Mouse (Mus musculus) brain, adult 2 months (tissue): ENCODE results near the gene Lpp.
A peak's percentile ranks its signal among the peaks of the same experiment; 100 is the strongest.

Source experiments
- DNase-seq: peaks from one replicate; pipeline ENCODE4 v3.0.0; 2011; ENCODE audit warnings: low read depth, low spot score

Lpp gene

DNA sequence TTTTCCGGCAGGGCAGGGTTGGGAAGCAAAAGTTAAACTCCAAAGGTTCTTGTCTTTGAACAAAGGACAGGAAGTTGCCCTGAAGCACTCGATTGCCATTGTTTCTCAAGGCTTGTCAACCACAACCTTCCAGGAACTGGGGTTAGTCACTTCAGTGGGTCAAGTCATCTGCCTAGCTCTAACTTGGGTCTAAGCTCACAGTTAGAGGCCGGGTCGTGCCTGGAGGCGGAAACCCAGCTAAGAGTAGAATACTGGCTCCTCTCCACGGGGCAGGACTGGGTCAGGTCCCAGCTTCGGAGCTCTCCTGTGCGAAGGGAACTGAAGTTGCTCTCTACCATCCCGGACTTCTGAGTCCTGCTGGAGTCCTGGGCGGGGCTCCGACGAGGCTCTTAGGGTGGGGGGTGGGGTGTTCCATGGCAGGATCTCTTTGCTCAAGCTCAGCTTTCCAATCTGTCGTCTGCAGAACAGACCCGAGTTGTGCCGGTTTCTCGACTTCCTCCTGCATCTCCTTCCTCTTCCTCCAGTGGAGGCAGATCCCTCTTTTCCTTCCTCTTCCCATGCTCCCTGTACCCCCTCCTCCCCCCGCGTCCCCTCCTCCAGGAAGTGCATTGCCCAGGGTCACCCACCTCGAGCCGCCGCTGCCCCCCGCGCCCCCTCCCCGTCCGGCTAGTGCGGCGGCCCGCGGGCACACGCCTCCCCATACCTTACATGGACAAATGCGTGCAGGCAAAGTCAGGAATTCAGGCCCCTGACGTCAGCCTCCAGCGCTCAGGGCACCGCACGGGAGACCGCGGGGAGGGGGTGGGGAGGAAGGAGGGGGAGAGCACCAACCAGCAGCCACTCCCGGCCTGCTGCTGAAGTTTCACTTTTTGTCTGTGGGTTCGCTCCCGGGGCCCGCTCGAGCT is at the start of gene Lpp:
Lpp (plus strand) TSS at position 857 of the 905 bp plus-strand sequence.
- DNase-seq, result peak; percentile 89

- DNase-seq, result peak; percentile 75
These were observed 45.5 kb upstream of the Lpp start for GRCm38 (mm10) chr16:24347582-24348411.

GRCm38 (mm10) chr16:24350306-24350705 is 43.0 kb upstream of the Lpp start:
- no peak for DNase-seq

DNA sequence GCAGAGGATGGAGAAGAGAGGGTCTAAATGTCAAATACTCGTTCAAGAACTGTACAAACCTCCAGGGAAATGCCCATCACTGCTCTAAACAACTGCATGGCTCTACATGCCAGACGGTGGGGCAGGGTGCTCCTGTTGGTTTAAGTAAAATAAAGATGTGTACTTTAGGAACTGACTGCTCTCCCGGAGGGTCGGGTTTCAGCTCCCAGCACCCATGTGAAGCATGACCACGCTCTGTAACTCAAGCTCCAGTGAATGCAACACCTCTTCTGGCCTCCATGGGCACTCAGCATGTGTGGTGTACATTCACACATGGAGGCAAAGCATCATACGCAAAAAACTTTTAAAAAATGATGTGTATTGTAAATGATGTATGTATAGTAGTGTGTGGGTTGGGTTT is 42.6 kb upstream of the Lpp start:
- DNase-seq, result no peak

DNA sequence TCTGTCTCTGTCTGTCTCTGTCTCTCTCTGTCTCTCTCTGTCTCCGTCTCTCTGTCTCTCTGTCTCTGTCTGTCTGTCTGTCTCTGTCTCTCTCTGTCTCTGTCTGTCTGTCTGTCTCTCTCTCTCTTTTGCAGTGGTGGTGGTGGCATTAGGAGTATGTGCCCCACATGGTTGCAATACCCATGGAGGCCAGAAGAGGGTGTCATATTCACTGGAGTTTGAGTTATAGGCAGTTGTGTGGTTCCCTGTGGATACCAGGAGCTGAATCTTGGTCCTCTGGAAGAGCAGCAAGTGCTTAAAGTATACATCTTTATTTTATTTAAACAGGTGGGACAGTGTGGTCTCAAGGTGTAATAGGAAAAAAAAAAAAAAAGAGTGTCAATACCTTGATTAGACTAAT is 41.5 kb upstream of the Lpp start:
- DNase-seq, result no peak

- DNase-seq, result no peak
These were observed 39.5 kb upstream of the Lpp start for GRCm38 (mm10) chr16:24353816-24354215.

DNA sequence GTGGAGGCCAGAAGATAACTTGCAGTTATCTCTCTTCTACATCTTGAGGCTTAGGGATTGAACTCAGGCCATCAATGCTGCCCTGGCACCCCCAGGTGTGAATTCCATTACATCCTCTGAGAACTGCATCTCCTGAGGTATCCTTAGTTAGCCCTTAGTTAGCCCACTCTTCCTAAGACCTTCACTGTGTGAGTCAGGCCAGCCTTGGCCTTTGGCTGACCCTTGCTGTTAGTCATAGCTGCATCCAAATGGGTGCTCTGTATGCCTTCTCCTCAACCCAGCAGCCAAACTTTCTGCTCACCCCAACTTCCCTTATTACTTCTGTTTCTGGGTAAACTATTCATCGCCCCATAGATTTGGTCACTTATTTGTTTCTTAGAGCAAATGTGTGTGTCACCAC is 31.6 kb upstream of the Lpp start:
- DNase-seq, result no peak

GRCm38 (mm10) chr16:24364030-24364687 is 29.1 kb upstream of the Lpp start:
- DNase-seq, result no peak

GRCm38 (mm10) chr16:24365900-24366299 is 27.4 kb upstream of the Lpp start:
- peak; percentile 22 for DNase-seq

DNA sequence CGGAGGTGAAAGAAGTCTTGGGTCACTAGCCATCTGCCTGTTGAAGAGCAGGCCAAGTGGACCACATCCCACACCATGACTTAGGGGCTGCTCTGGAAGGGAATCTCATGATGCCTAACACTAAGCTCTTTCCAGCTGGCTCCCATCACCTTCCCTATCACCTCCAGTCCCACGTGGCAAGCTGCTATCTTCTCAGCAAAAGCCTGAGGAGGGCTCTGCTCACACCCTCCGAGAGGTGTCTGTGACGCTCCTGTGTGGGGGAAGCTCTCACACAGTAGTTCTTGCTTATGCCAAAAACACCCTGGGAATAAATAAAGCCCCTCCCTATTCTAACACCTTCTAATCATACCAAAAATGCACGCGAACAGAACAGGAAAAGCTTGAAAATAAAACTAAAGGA is 26.2 kb upstream of the Lpp start:
- DNase-seq, result peak; percentile 50

- no peak for DNase-seq
These were observed 25.8 kb upstream of the Lpp start for GRCm38 (mm10) chr16:24367506-24367905.

- DNase-seq, result no peak
These were observed 16.8 kb upstream of the Lpp start for GRCm38 (mm10) chr16:24376478-24376877.

DNA sequence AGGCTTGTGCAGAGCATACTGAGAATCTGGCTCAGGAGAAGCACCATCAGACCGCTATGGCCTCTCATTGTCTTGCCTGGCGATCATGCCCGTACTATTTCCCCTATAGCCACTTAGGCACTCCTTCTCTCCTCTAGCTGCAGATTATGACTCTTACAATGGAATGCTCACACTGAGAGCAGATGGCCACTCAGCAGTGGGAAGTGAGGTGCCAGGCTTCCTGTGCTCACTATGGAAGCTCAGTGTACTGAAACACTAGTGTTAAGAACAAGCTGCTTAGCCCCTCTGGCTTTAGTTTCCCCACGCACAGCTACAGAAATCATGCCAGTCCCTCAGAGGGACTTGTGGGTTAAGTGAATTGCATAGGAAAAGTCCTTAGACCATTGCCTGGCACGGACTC is 2.7 kb upstream of the Lpp start:
- peak; percentile 98 for DNase-seq

- no peak for DNase-seq
These were observed 2.2 kb upstream of the Lpp start for GRCm38 (mm10) chr16:24391111-24391510.

DNA sequence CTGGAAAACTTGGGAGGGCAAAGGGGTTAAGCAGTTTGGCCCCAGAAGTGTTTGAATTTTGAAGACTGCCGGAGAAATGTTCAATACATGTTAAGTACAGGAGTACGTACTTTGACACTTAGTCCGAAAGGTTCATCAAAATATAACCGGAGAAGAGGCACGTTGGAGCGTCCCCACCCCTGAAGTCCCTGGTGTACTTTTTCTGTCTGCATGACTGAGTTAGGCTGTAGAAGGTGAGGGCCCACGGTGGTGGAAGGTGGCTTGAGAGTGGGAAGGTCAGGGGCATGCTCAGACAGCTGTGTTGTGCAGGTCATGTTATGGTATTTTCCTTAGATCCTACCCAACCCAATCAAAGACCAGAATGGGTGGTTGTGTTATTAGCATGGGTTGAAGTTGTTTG is 1.4 kb upstream of the Lpp start:
- no peak for DNase-seq

GRCm38 (mm10) chr16:24393556-24394210 is 376 bp downstream of the Lpp start:
- DNase-seq, result peak; percentile 27

GRCm38 (mm10) chr16:24394211-24394991 is 1.1 kb downstream of the Lpp start:
- DNase-seq, result no peak

- DNase-seq, result peak; percentile 35
These were observed 1.8 kb downstream of the Lpp start for GRCm38 (mm10) chr16:24395100-24395499.

- no peak for DNase-seq
These were observed 3.2 kb downstream of the Lpp start for GRCm38 (mm10) chr16:24396504-24396903.

DNA sequence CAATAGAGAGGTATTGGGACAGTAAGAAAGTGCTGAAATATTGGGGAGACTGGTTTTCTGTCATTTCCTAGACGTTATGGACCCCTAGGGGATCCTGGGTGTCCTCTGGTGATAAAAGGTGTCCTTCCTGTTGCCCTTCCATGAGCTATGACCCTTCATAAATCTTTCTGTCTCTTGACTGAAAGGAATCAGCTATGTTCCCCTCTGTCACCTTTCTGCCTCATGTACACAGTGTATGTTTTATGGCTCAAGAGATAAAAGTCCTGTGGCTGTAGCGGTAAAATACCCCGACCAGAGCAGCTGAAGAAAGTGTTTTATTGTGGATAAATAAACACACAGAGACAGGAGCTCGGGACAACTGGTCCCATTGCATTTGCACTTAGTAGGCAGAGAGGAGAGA is 5.2 kb downstream of the Lpp start:
- no peak for DNase-seq

DNA sequence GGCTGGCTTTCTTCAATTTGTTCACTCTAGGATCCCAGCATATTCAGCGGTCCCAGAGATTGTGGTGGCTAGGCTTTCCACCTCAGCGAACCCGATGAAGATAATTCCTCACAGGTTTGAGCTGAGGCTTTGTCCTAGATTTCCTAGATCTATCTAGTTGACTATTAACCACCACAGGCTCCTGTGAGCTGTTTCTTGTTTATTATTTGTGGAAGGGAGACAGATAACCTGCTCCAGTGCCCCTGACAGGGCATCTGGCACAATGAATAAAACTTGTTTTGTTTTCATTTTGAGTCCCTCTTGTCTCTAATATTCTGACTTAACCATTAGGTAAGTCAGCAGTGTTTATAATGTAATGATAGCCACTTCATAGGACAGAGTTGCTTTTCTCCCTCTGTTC is 5.6 kb downstream of the Lpp start:
- no peak for DNase-seq
